In genomic region chr9:26727445-26727844, GRCm38 (mm10) we compare ENCODE assay signal across 12 mouse cellular contexts. TPM values are rescaled to one million over a fixed set of nuclear protein-coding genes. Genes with fewer than 3 reads are reported as not detected.
DNase-seq lines count a peak whose midpoint lies in the region; ATAC-seq lines count a peak whose summit lies in the region.
"Had no signal": no experiment of that assay in that cellular context is flagged by ENCODE, and none has a peak within 500 bp of the region (broad histone marks: within the 10 kb centered on the region; RNA-seq: fewer than 3 reads in every experiment).

No protein-coding gene starts in this region.

- no peaks in the 10 kb centered on the region for H3K4me1 ChIP-seq in intestine, embryonic 14.5 days (replicated peaks; ENCODE audit: control insufficient read depth, insufficient read depth, low read length)
- H3K4me1 ChIP-seq in intestine, embryonic 16.5 days (ENCODE audit: control insufficient read depth, insufficient read depth, low read length), result no peaks in the 10 kb centered on the region
- H3K4me1 ChIP-seq: hindbrain, embryonic 15.5 days; liver, embryonic 15.5 days had no signal

- no peak overlapping the region for H3K9ac ChIP-seq in intestine, embryonic 14.5 days (ENCODE audit: low read length)
- H3K9ac ChIP-seq in intestine, embryonic 16.5 days (ENCODE audit: low read depth, low read length), result no peak overlapping the region
- H3K9ac ChIP-seq: hindbrain, embryonic 15.5 days; liver, embryonic 15.5 days had no signal

- H3K27ac ChIP-seq in intestine, embryonic 14.5 days (ENCODE audit: low read depth), result no peak overlapping the region
- H3K27ac ChIP-seq in intestine, embryonic 16.5 days (ENCODE audit: low read length), result no peak overlapping the region
- H3K27ac ChIP-seq: hindbrain, embryonic 15.5 days; liver, embryonic 15.5 days had no signal

- no peaks in the 10 kb centered on the region for H3K36me3 ChIP-seq in intestine, embryonic 14.5 days (ENCODE audit: control insufficient read depth, insufficient read depth, low read length)
- no peaks in the 10 kb centered on the region for H3K36me3 ChIP-seq in intestine, embryonic 16.5 days (ENCODE audit: control insufficient read depth, insufficient read depth, low read length)
- H3K36me3 ChIP-seq: G1E; hindbrain, embryonic 15.5 days; liver, embryonic 15.5 days had no signal

- peaks cover 7% of the 10 kb centered on the region for H3K27me3 ChIP-seq in intestine, embryonic 14.5 days (replicated peaks; ENCODE audit: control insufficient read depth, insufficient read depth, low read length)
- H3K27me3 ChIP-seq in intestine, embryonic 16.5 days (replicated peaks; ENCODE audit: control insufficient read depth, insufficient read depth, low read length), result peaks cover 4% of the 10 kb centered on the region; the same call in 1 of the 2 replicates
- H3K27me3 ChIP-seq: hindbrain, embryonic 15.5 days had no signal

- no peak for ATAC-seq in intestine, embryonic 14.5 days (replicated peaks; ENCODE audit: low FRiP score, low TSS enrichment, low read depth)
- no peak for ATAC-seq in intestine, embryonic 16.5 days

- no peak overlapping the region for H3K4me2 ChIP-seq in intestine, embryonic 14.5 days (ENCODE audit: low read length)
- H3K4me2 ChIP-seq in intestine, embryonic 16.5 days (ENCODE audit: low read depth, low read length), result no peak overlapping the region
- H3K4me2 ChIP-seq: hindbrain, embryonic 15.5 days; liver, embryonic 15.5 days had no signal

- H3K9me3 ChIP-seq in intestine, embryonic 14.5 days (ENCODE audit: control insufficient read depth, low read length), result no peaks in the 10 kb centered on the region
- H3K9me3 ChIP-seq in intestine, embryonic 16.5 days (ENCODE audit: control insufficient read depth, low read length), result no peaks in the 10 kb centered on the region
- H3K9me3 ChIP-seq: hindbrain, embryonic 15.5 days; liver, embryonic 15.5 days had no signal

- 53% methylated on average over 2 of the region's 2 CpGs for WGBS in intestine, embryonic 14.5 days
- 55% methylated on average over 2 of the region's 2 CpGs for WGBS in intestine, embryonic 16.5 days

- peak; percentile 75 for DNase-seq in intestine, embryonic 14.5 days (ENCODE audit: low spot score)
- peak; percentile 36 for DNase-seq in ovary, postnatal 14 days (ENCODE audit: low spot score)
- no peak for DNase-seq in ovary, postnatal 10 days (ENCODE audit: low spot score)
- peak; percentile 73 for DNase-seq in embryo, embryonic 10.5 days (ENCODE audit: low spot score)
- peak; percentile 60 for DNase-seq in retina, embryonic 14.5 days (ENCODE audit: low spot score)
- DNase-seq in cerebellum, adult 18-20 months, result no peak
- DNase-seq in right cerebral cortex, postnatal 10 days (ENCODE audit: low spot score in 2 of 2), result no peak

- no peak overlapping the region for H3K4me3 ChIP-seq in intestine, embryonic 14.5 days (ENCODE audit: low read depth, low read length)
- H3K4me3 ChIP-seq in intestine, embryonic 16.5 days (ENCODE audit: low read length), result no peak overlapping the region
- H3K4me3 ChIP-seq: erythroblast, embryonic 14.5 days; hindbrain, embryonic 15.5 days; liver, embryonic 15.5 days had no signal

RNA-seq across cellular contexts. Expression of gene B3gat1, which starts 6.1 kb away (rescaled TPM):
- 0.48 and 0.50 TPM in 2 replicates for polyA plus RNA-seq in intestine, embryonic 14.5 days (2014; fragmentation: Nextera tagmentation; extraction: Ambion mirVana)
- polyA plus RNA-seq in intestine, embryonic 16.5 days (2015; fragmentation: Nextera tagmentation; extraction: Ambion mirVana), result 0.06 and 0.15 TPM in 2 replicates
- polyA plus RNA-seq: erythroblast, embryonic 14.5 days; G1E; liver, embryonic 15.5 days had no signal

Comparison
In these comparisons a context has a peak if more than half of its experiments do, and no peak if none do; other contexts are left out.
1. DNase-seq: peak in intestine, embryonic 14.5 days (single experiment), ovary, postnatal 14 days (single experiment), embryo, embryonic 10.5 days (single experiment) and retina, embryonic 14.5 days (single experiment); none in ovary, postnatal 10 days (single experiment), cerebellum, adult 18-20 months (0 of 2) and right cerebral cortex, postnatal 10 days (0 of 2).